Mouse (Mus musculus): ENCODE measurements around the gene Acer3. TPM values are rescaled to one million over a fixed set of nuclear protein-coding genes. Genes with fewer than 3 reads are reported as not detected.

The Acer3 gene
- polyA plus RNA-seq, 1 experiment: 7.8 TPM

- Histone ChIP-seq H3K4me1 (ENCODE audit: control insufficient read depth, insufficient read depth, insufficient read length, low read length) (no peaks in the 10 kb centered on the region; the same call in 1 of the 2 replicates), H3K4me3 (ENCODE audit: insufficient read depth, low read depth, low read length) (no peak overlapping the region), H3K27ac (replicated peaks; ENCODE audit: low read depth, low read length) (no peak overlapping the region)
These were observed 26.5 kb upstream of the Acer3 start for GRCm38 (mm10) chr7:98347471-98347870.

GRCm38 (mm10) chr7:98345036-98345435 lies 24.0 kb upstream of the Acer3 start:
- no peak overlapping the region for H3K4me3 ChIP-seq (ENCODE audit: insufficient read depth, low read depth, low read length)
- no peaks in the 10 kb centered on the region; the same call in 1 of the 2 replicates for H3K4me1 ChIP-seq (ENCODE audit: control insufficient read depth, insufficient read depth, insufficient read length, low read length)
- no peak overlapping the region for H3K27ac ChIP-seq (replicated peaks; ENCODE audit: low read depth, low read length)

GRCm38 (mm10) chr7:98344361-98344760 lies 23.4 kb upstream of the Acer3 start:
- no peaks in the 10 kb centered on the region for H3K4me1 ChIP-seq (ENCODE audit: control insufficient read depth, insufficient read depth, insufficient read length, low read length)
- H3K27ac ChIP-seq (replicated peaks; ENCODE audit: low read depth, low read length): no peak overlapping the region
- H3K4me3 ChIP-seq (ENCODE audit: insufficient read depth, low read depth, low read length): no peak overlapping the region

- H3K27ac ChIP-seq (replicated peaks; ENCODE audit: low read depth, low read length): no peak overlapping the region
- no peaks in the 10 kb centered on the region for H3K4me1 ChIP-seq (ENCODE audit: control insufficient read depth, insufficient read depth, insufficient read length, low read length)
- H3K4me3 ChIP-seq (ENCODE audit: insufficient read depth, low read depth, low read length): no peak overlapping the region
These were observed 21.2 kb upstream of the Acer3 start for GRCm38 (mm10) chr7:98342249-98342648.

GRCm38 (mm10) chr7:98341475-98341874 lies 20.5 kb upstream of the Acer3 start:
- Histone ChIP-seq H3K27ac (replicated peaks; ENCODE audit: low read depth, low read length) (no peak overlapping the region), H3K4me1 (ENCODE audit: control insufficient read depth, insufficient read depth, insufficient read length, low read length) (no peaks in the 10 kb centered on the region), H3K4me3 (ENCODE audit: insufficient read depth, low read depth, low read length) (peak overlapping the region; percentile 53)

- Histone ChIP-seq H3K4me3 (ENCODE audit: insufficient read depth, low read depth, low read length) (no peak overlapping the region), H3K4me1 (ENCODE audit: control insufficient read depth, insufficient read depth, insufficient read length, low read length) (no peaks in the 10 kb centered on the region), H3K27ac (replicated peaks; ENCODE audit: low read depth, low read length) (no peak overlapping the region)
These were observed 19.3 kb upstream of the Acer3 start for GRCm38 (mm10) chr7:98340343-98340742.

- H3K4me1 ChIP-seq (ENCODE audit: control insufficient read depth, insufficient read depth, insufficient read length, low read length): no peaks in the 10 kb centered on the region
- H3K4me3 ChIP-seq (ENCODE audit: insufficient read depth, low read depth, low read length): no peak overlapping the region
These were observed 13.0 kb upstream of the Acer3 start for GRCm38 (mm10) chr7:98333987-98334386.

GRCm38 (mm10) chr7:98333507-98333906 lies 12.5 kb upstream of the Acer3 start:
- no peak overlapping the region for H3K27ac ChIP-seq (replicated peaks; ENCODE audit: low read depth, low read length)

More at GRCm38 (mm10) chr7:98333987-98334386, 13.0 kb upstream of the Acer3 start:
- H3K27ac ChIP-seq (replicated peaks; ENCODE audit: low read depth, low read length): no peak overlapping the region

GRCm38 (mm10) chr7:98332678-98333397 lies 11.8 kb upstream of the Acer3 start:
- Histone ChIP-seq H3K4me1 (ENCODE audit: control insufficient read depth, insufficient read depth, insufficient read length, low read length) (no peaks in the 10 kb centered on the region), H3K27ac (replicated peaks; ENCODE audit: low read depth, low read length) (no peak overlapping the region), H3K4me3 (ENCODE audit: insufficient read depth, low read depth, low read length) (no peak overlapping the region)

More at GRCm38 (mm10) chr7:98333507-98333906, 12.5 kb upstream of the Acer3 start:
- H3K4me1 ChIP-seq (ENCODE audit: control insufficient read depth, insufficient read depth, insufficient read length, low read length): no peaks in the 10 kb centered on the region
- H3K4me3 ChIP-seq (ENCODE audit: insufficient read depth, low read depth, low read length): no peak overlapping the region

- no peak overlapping the region for H3K4me3 ChIP-seq (ENCODE audit: insufficient read depth, low read depth, low read length)
- no peak overlapping the region for H3K27ac ChIP-seq (replicated peaks; ENCODE audit: low read depth, low read length)
- H3K4me1 ChIP-seq (ENCODE audit: control insufficient read depth, insufficient read depth, insufficient read length, low read length): no peaks in the 10 kb centered on the region
These were observed 10.9 kb upstream of the Acer3 start for GRCm38 (mm10) chr7:98331932-98332331.

GRCm38 (mm10) chr7:98330375-98331002 lies 9.5 kb upstream of the Acer3 start:
- H3K27ac ChIP-seq (replicated peaks; ENCODE audit: low read depth, low read length): no peak overlapping the region
- H3K4me1 ChIP-seq (ENCODE audit: control insufficient read depth, insufficient read depth, insufficient read length, low read length): no peaks in the 10 kb centered on the region
- no peak overlapping the region for H3K4me3 ChIP-seq (ENCODE audit: insufficient read depth, low read depth, low read length)

- Histone ChIP-seq H3K4me3 (ENCODE audit: insufficient read depth, low read depth, low read length) (no peak overlapping the region), H3K27ac (replicated peaks; ENCODE audit: low read depth, low read length) (no peak overlapping the region), H3K4me1 (ENCODE audit: control insufficient read depth, insufficient read depth, insufficient read length, low read length) (no peaks in the 10 kb centered on the region)
These were observed 8.8 kb upstream of the Acer3 start for GRCm38 (mm10) chr7:98329651-98330374.

GRCm38 (mm10) chr7:98328311-98328710 lies 7.3 kb upstream of the Acer3 start:
- Histone ChIP-seq H3K4me3 (ENCODE audit: insufficient read depth, low read depth, low read length) (no peak overlapping the region), H3K4me1 (ENCODE audit: control insufficient read depth, insufficient read depth, insufficient read length, low read length) (peaks cover 3% of the 10 kb centered on the region; the same call in 1 of the 2 replicates), H3K27ac (replicated peaks; ENCODE audit: low read depth, low read length) (no peak overlapping the region)

GRCm38 (mm10) chr7:98326051-98326450 lies 5.0 kb upstream of the Acer3 start:
- Histone ChIP-seq H3K4me3 (ENCODE audit: insufficient read depth, low read depth, low read length) (no peak overlapping the region), H3K4me1 (ENCODE audit: control insufficient read depth, insufficient read depth, insufficient read length, low read length) (peaks cover 3% of the 10 kb centered on the region; the same call in 1 of the 2 replicates), H3K27ac (replicated peaks; ENCODE audit: low read depth, low read length) (no peak overlapping the region)

GRCm38 (mm10) chr7:98324228-98324627 lies 3.2 kb upstream of the Acer3 start:
- H3K27ac ChIP-seq (replicated peaks; ENCODE audit: low read depth, low read length): no peak overlapping the region
- H3K4me3 ChIP-seq (ENCODE audit: insufficient read depth, low read depth, low read length): no peak overlapping the region
- peaks cover 3% of the 10 kb centered on the region; the same call in 1 of the 2 replicates for H3K4me1 ChIP-seq (ENCODE audit: control insufficient read depth, insufficient read depth, insufficient read length, low read length)
